Mouse (Mus musculus) adrenal gland, postnatal 14 days (tissue): ENCODE data around the gene Pstk. TPM values are rescaled to one million over a fixed set of nuclear protein-coding genes. Genes with fewer than 3 reads are reported as not detected.
"Not testable (repeated sequence)": the region's sequence is repeated elsewhere in the genome, so short reads cannot be mapped to it uniquely, and the experiment has no call there.

Experiments
- DNase-seq: peaks from one replicate; pipeline ENCODE4 v3.0.0; 2021; ENCODE audit warnings: mixed read lengths
- total RNA-seq: library from RNA; stranded (reverse); gene quantifications from 2 replicates; pipeline ENCODE4 v1.2.3, GENCODE M21; 2021

Pstk gene
- total RNA-seq, 1 experiment from 2014 or later, result 37.2 TPM

- no peak for DNase-seq
These were observed 41.0 kb downstream of the Pstk start for GRCm38 (mm10) chr7:131411941-131412270.

- DNase-seq, result not testable (repeated sequence)
These were observed 45.8 kb downstream of the Pstk start for GRCm38 (mm10) chr7:131416742-131417141.

- no peak for DNase-seq
These were observed 46.7 kb downstream of the Pstk start for GRCm38 (mm10) chr7:131417605-131418004.

- DNase-seq, result no peak
These were observed 54.0 kb downstream of the Pstk start for GRCm38 (mm10) chr7:131424912-131425311.

- DNase-seq, result peak; percentile 26
These were observed 56.4 kb downstream of the Pstk start for GRCm38 (mm10) chr7:131427331-131427730.

GRCm38 (mm10) chr7:131432244-131432643 lies 61.3 kb downstream of the Pstk start:
- peak; percentile 32 for DNase-seq

GRCm38 (mm10) chr7:131434276-131434675 lies 63.3 kb downstream of the Pstk start:
- no peak for DNase-seq

GRCm38 (mm10) chr7:131437051-131437450 lies 66.1 kb downstream of the Pstk start:
- DNase-seq, result no peak

Other genes starting within 250 kb of the Pstk start
- gene 4933402N03Rik, start 224.8 kb upstream of the Pstk start, total RNA-seq, result not detected in 2 replicates
- gene 5430419D17Rik, start 196.7 kb upstream of the Pstk start, total RNA-seq, result not detected in 2 replicates
- not detected in 2 replicates for gene Cuzd1, start 48.8 kb upstream of the Pstk start, total RNA-seq
- gene Fam24b, start 41.6 kb upstream of the Pstk start, total RNA-seq, result not detected in 2 replicates
- not detected in 2 replicates for gene Fam24a, start 37.3 kb upstream of the Pstk start, total RNA-seq
- 19.9 and 23.1 TPM in 2 replicates for gene 2310057M21Rik, start 8.4 kb upstream of the Pstk start, total RNA-seq
- gene Ikzf5, start 39.4 kb downstream of the Pstk start, total RNA-seq, result 29.8 and 32.5 TPM in 2 replicates
- gene Acadsb, start 39.5 kb downstream of the Pstk start, total RNA-seq, result 253 and 297 TPM in 2 replicates
- gene Hmx3, start 171.7 kb downstream of the Pstk start, total RNA-seq, result not detected in 2 replicates
- gene Hmx2, start 177.6 kb downstream of the Pstk start, total RNA-seq, result not detected in 2 replicates
- 71.9 and 81.9 TPM in 2 replicates for gene Bub3, start 189.1 kb downstream of the Pstk start, total RNA-seq